Mouse (Mus musculus): ENCODE data around the gene Itm2b. TPM values are rescaled to one million over a fixed set of nuclear protein-coding genes. Genes with fewer than 3 reads are reported as not detected.
A peak's percentile ranks its signal among the peaks of the same experiment; 100 is the strongest.

Itm2b gene
- polyA plus RNA-seq, 1 experiment from 2014 or later, result 1,903 TPM

DNA sequence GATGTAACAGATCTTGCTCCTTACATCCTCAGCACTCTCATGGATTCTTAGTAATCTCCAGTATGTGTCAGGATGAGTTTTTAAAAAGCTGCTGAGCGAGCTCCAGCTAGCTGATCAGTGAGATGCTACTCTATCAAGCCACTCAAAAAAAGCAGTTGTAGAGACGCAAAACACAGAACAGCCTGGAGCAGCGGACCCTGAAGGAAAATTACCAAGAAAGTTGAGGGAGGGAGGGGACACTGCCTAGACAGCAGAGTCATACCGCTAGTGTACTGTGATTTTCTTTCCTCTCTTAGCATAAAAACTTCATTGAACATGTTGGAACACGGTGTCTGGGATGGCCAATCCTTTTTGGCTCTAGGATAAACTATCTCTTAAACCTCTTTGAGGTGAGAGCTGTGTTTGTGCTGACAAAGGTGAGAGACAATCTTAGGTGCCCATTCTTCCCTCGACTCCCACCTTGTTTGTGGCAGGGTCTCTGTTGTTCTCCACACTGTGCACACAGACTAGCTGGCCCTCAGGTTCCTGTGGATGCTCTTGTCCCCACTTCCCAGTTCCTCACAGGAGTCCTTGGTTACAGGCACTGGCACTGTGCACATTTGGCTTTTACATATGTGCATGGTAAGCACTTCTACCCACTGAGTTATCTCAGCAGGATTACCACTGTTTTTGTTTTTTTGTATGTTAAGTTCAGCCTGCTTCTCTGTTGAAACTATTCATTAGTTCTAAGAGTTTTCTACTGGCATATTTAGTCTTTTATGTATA lies 48.6 kb downstream of the Itm2b start:
- Histone ChIP-seq H3K27me3 (replicated peaks; ENCODE audit: insufficient read depth, low read length) (no peaks in the 10 kb centered on the region), H3K36me3 (ENCODE audit: insufficient read depth, low read length) (no peaks in the 10 kb centered on the region), H3K9ac (replicated peaks; ENCODE audit: low read depth) (no peak overlapping the region), H3K4me2 (replicated peaks; ENCODE audit: low read depth, low read length) (no peak overlapping the region), H3K27ac (ENCODE audit: low read length) (no peak overlapping the region), H3K9me3 (ENCODE audit: low read length) (no peaks in the 10 kb centered on the region), H3K4me1 (ENCODE audit: insufficient read depth, low read depth, low read length) (no peaks in the 10 kb centered on the region), H3K4me3 (ENCODE audit: low read depth, low read length) (no peak overlapping the region)
- no peak for TF ChIP-seq EP300 (IDR thresholded peaks at IDR 0.05)
- TF ChIP-seq CTCF (IDR thresholded peaks at IDR 0.05), result no peak
- DNase-seq (ENCODE audit: low spot score) (no peak), ATAC-seq (no peak)
- WGBS, result 67% methylated on average over 6 of the region's 6 CpGs

DNA sequence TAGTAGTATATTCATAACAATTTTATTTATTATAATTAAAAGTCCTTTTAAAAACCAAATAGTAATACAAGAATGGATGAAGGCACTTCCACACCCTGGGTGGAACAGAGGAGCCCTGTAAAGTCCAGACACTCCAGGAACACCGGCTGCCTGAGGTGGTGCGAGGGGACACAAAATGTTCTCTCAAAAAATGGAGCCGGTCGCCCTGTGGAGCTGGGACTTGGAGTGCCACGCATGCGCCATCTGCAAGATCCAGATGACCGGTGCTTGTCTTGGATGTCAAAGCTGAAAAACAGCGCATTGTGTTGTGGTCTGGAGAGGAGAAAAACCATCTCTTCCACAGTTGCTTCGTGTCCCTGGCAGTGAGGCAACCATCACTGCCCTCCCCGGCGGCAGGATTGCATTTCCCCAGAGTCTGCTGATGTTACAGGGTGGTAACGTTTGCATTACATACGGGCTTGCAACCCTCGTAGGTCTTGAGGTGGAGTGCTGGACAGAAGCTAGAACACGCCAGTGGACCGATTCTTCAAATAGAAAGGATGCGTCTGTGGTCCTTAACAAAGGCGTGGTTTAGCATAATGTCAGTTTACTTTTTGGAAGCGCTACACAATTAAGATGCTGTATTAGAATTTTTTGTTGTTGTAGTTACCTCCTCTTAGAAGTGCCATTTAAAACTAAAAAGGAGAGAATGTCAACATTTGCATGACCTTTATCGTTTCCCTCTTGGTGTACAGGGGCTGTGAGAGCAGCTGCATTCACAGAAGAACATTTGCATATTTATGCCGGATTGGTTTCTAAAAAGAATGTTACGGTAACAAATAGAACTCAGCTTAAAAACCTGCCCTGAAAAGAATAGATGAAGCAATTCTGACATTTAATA lies 49.9 kb downstream of the Itm2b start:
- Histone ChIP-seq H3K4me2 (replicated peaks; ENCODE audit: low read depth, low read length) (no peak overlapping the region), H3K27ac (ENCODE audit: low read length) (no peak overlapping the region), H3K9ac (replicated peaks; ENCODE audit: low read depth) (no peak overlapping the region), H3K4me1 (ENCODE audit: insufficient read depth, low read depth, low read length) (no peaks in the 10 kb centered on the region), H3K9me3 (ENCODE audit: low read length) (no peaks in the 10 kb centered on the region), H3K4me3 (ENCODE audit: low read depth, low read length) (no peak overlapping the region), H3K27me3 (replicated peaks; ENCODE audit: insufficient read depth, low read length) (no peaks in the 10 kb centered on the region), H3K36me3 (ENCODE audit: insufficient read depth, low read length) (no peaks in the 10 kb centered on the region)
- ATAC-seq (no peak), DNase-seq (ENCODE audit: low spot score) (no peak)
- TF ChIP-seq CTCF (IDR thresholded peaks at IDR 0.05), result no peak
- TF ChIP-seq EP300 (IDR thresholded peaks at IDR 0.05), result no peak
- 75% methylated on average over 22 of the region's 22 CpGs for WGBS

- H3K27me3 ChIP-seq (replicated peaks; ENCODE audit: insufficient read depth, low read length), result no peaks in the 10 kb centered on the region
- WGBS, result 74% methylated on average over 3 of the region's 3 CpGs
- H3K36me3 ChIP-seq (ENCODE audit: insufficient read depth, low read length), result no peaks in the 10 kb centered on the region
- H3K9me3 ChIP-seq (ENCODE audit: low read length), result no peaks in the 10 kb centered on the region
- no peak overlapping the region for H3K4me3 ChIP-seq (ENCODE audit: low read depth, low read length)
- DNase-seq (ENCODE audit: low spot score) (peak; percentile 30), ATAC-seq (no peak)
- H3K4me1 ChIP-seq (ENCODE audit: insufficient read depth, low read depth, low read length), result no peaks in the 10 kb centered on the region
- no peak for TF ChIP-seq EP300 (IDR thresholded peaks at IDR 0.05)
- no peak for TF ChIP-seq CTCF (IDR thresholded peaks at IDR 0.05)
- no peak overlapping the region for H3K9ac ChIP-seq (replicated peaks; ENCODE audit: low read depth)
- no peak overlapping the region for H3K27ac ChIP-seq (ENCODE audit: low read length)
- H3K4me2 ChIP-seq (replicated peaks; ENCODE audit: low read depth, low read length), result no peak overlapping the region
These were observed 51.2 kb downstream of the Itm2b start for GRCm38 (mm10) chr14:73333880-73334279.

GRCm38 (mm10) chr14:73331386-73331785 lies 53.7 kb downstream of the Itm2b start:
- H3K9ac ChIP-seq (replicated peaks; ENCODE audit: low read depth), result no peak overlapping the region
- H3K9me3 ChIP-seq (ENCODE audit: low read length), result no peaks in the 10 kb centered on the region
- H3K4me1 ChIP-seq (ENCODE audit: insufficient read depth, low read depth, low read length), result no peaks in the 10 kb centered on the region
- H3K27me3 ChIP-seq (replicated peaks; ENCODE audit: insufficient read depth, low read length), result no peaks in the 10 kb centered on the region
- H3K4me3 ChIP-seq (ENCODE audit: low read depth, low read length), result no peak overlapping the region
- DNase-seq (ENCODE audit: low spot score) (no peak), ATAC-seq (no peak)
- no peaks in the 10 kb centered on the region for H3K36me3 ChIP-seq (ENCODE audit: insufficient read depth, low read length)
- no peak for TF ChIP-seq CTCF (IDR thresholded peaks at IDR 0.05)
- no peak for TF ChIP-seq EP300 (IDR thresholded peaks at IDR 0.05)
- H3K27ac ChIP-seq (ENCODE audit: low read length), result no peak overlapping the region
- no peak overlapping the region for H3K4me2 ChIP-seq (replicated peaks; ENCODE audit: low read depth, low read length)
- 62% methylated on average over 4 of the region's 4 CpGs for WGBS

DNA sequence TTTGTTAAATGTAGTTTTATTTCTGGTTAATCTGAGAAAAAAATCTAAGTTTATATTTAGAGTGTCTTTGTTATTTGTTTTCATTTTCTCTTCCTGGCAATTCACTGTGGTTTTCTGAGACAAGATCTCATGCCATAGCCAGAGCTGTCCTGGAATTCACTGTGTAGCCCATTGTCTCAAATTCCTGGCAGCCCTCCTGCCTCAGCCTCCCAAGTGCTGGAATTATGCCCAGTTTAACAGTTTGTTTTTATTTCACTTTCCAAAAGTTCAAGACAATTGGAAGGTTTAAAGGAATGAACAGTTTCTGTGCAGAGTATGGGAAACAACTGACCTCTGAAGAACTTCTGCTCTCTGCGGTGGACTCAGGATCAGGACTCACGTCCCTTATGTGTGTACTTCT lies 55.2 kb downstream of the Itm2b start:
- Histone ChIP-seq H3K9ac (replicated peaks; ENCODE audit: low read depth) (no peak overlapping the region), H3K27me3 (replicated peaks; ENCODE audit: insufficient read depth, low read length) (no peaks in the 10 kb centered on the region), H3K27ac (ENCODE audit: low read length) (no peak overlapping the region), H3K9me3 (ENCODE audit: low read length) (no peaks in the 10 kb centered on the region), H3K4me3 (ENCODE audit: low read depth, low read length) (no peak overlapping the region), H3K4me1 (ENCODE audit: insufficient read depth, low read depth, low read length) (no peaks in the 10 kb centered on the region), H3K36me3 (ENCODE audit: insufficient read depth, low read length) (no peaks in the 10 kb centered on the region), H3K4me2 (replicated peaks; ENCODE audit: low read depth, low read length) (no peak overlapping the region)
- ATAC-seq (no peak), DNase-seq (ENCODE audit: low spot score) (peak; percentile 24)
- WGBS, result 90% methylated on average over 2 of the region's 2 CpGs
- no peak for TF ChIP-seq EP300 (IDR thresholded peaks at IDR 0.05)

- ATAC-seq (no peak), DNase-seq (ENCODE audit: low spot score) (no peak)
- Histone ChIP-seq H3K27ac (ENCODE audit: low read length) (peak overlapping the region; percentile 93), H3K4me1 (ENCODE audit: insufficient read depth, low read depth, low read length) (no peaks in the 10 kb centered on the region), H3K4me3 (ENCODE audit: low read depth, low read length) (peak overlapping the region; percentile 85), H3K9me3 (ENCODE audit: low read length) (no peaks in the 10 kb centered on the region), H3K4me2 (replicated peaks; ENCODE audit: low read depth, low read length) (peak overlapping the region; percentile 78), H3K36me3 (ENCODE audit: insufficient read depth, low read length) (no peaks in the 10 kb centered on the region), H3K27me3 (replicated peaks; ENCODE audit: insufficient read depth, low read length) (no peaks in the 10 kb centered on the region), H3K9ac (replicated peaks; ENCODE audit: low read depth) (peak overlapping the region; percentile 76)
- 9% methylated on average over 8 of the region's 8 CpGs for WGBS
- TF ChIP-seq EP300 (IDR thresholded peaks at IDR 0.05), result no peak
- TF ChIP-seq CTCF (IDR thresholded peaks at IDR 0.05), result no peak
These were observed 58.6 kb downstream of the Itm2b start for GRCm38 (mm10) chr14:73326511-73326910.
